Mouse (Mus musculus) thymus, adult 2 months (tissue): Measurements from ENCODE around the gene Adat3. TPM values are rescaled to one million over a fixed set of nuclear protein-coding genes. Genes with fewer than 3 reads are reported as not detected.

Source experiments
- DNase-seq: peaks from one replicate; pipeline ENCODE4 v3.0.0; 2021
- H3K27ac ChIP-seq: fragments of 200-500 bp; 2 replicates; pipeline ENCODE4 v1.5.1; 2012; ENCODE audit warnings: low read length, control low read depth; ENCODE audit not compliant: control insufficient read depth, insufficient read depth
- H3K27me3 ChIP-seq: fragments of 200-500 bp; 2 replicates; pipeline ENCODE4 v1.6.1; 2012; ENCODE audit warnings: mild to moderate bottlenecking, low read length, moderate library complexity, mixed read lengths; ENCODE audit not compliant: control insufficient read depth, insufficient read depth
- H3K36me3 ChIP-seq: fragments of 200-500 bp; 2 replicates; pipeline ENCODE4 v1.6.1; 2012; ENCODE audit warnings: mild to moderate bottlenecking, low read length, moderate library complexity; ENCODE audit not compliant: control insufficient read depth, insufficient read depth
- H3K4me1 ChIP-seq: fragments of 200-500 bp; replicated peaks from 2 replicates; pipeline ENCODE4 v1.6.1; 2012; ENCODE audit warnings: low read length; ENCODE audit not compliant: control insufficient read depth, insufficient read depth
- H3K4me3 ChIP-seq: fragments of 200-500 bp; 2 replicates; pipeline ENCODE4 v1.5.1; 2012; ENCODE audit warnings: mild to moderate bottlenecking, low read length, control low read depth, moderate library complexity; ENCODE audit not compliant: control insufficient read depth, insufficient read depth
- CTCF ChIP-seq: fragments of 200-500 bp; IDR thresholded peaks from 2 replicates; pipeline ENCODE4 v1.5.1; 2012; ENCODE audit warnings: mild to moderate bottlenecking, control low read depth, low read length, moderate library complexity, borderline replicate concordance; ENCODE audit not compliant: control insufficient read depth, poor library complexity, insufficient read depth; ENCODE audit errors: extremely low read depth
- POLR2A ChIP-seq: fragments of 200-500 bp; IDR thresholded peaks from 2 replicates; pipeline ENCODE4 v1.6.1; 2012; ENCODE audit warnings: mild to moderate bottlenecking, low read length, control low read depth, moderate library complexity; ENCODE audit not compliant: control insufficient read depth, poor library complexity, insufficient read depth; ENCODE audit errors: extremely low read depth
- WGBS: fragments of 180-500 bp; shearing (Covaris S2); methylation state at CpG from one replicate; pipeline ENCODE4 v1.1.7; 2018; 5-methylcytosine and 5-hydroxymethylcytosine counted together
- polyA plus RNA-seq: library from polyadenylated mRNA; depleted of rRNA; stranded (reverse); fragments of >200 nt; gene quantifications from 2 replicates; pipeline ENCODE4 v1.2.3, GENCODE M21; 2012

Adat3 gene
- polyA plus RNA-seq, 1 experiment: 42.9 TPM

GRCm38 (mm10) chr10:80621940-80622660, 19.4 kb downstream of the Adat3 start:
- Histone ChIP-seq H3K27me3 (no peaks in the 10 kb centered on the region), H3K36me3 (no peaks in the 10 kb centered on the region), H3K27ac (peak overlapping the region; percentile 57), H3K4me1 (peaks cover 32% of the 10 kb centered on the region), H3K4me3 (peak overlapping the region; percentile 62)
- under 1% methylated on average over 64 of the region's 64 CpGs for WGBS
- TF ChIP-seq POLR2A (no peak), CTCF (no peak)
- DNase-seq: peak; percentile 99

GRCm38 (mm10) chr10:80622661-80623456, 20.2 kb downstream of the Adat3 start, which contains the start of gene Csnk1g2:
Csnk1g2 (plus strand) TSS chr10:80622838.
- H3K4me3 ChIP-seq: peak within 1 kb of the TSS; percentile 89
- peaks cover 36% of the 10 kb centered on the region for H3K4me1 ChIP-seq
- peak; percentile 78 for DNase-seq
- TF ChIP-seq POLR2A (peak; percentile 94), CTCF (no peak)
- 3% methylated on average over 85 of the region's 85 CpGs for whole genome bisulfite sequencing
- H3K27me3 ChIP-seq: no peaks in the 10 kb centered on the region
- peak within 1 kb of the TSS; percentile 99 for H3K27ac ChIP-seq
- H3K36me3 ChIP-seq: no peaks in the 10 kb centered on the region

GRCm38 (mm10) chr10:80623457-80624191, 20.9 kb downstream of the Adat3 start:
- Histone ChIP-seq H3K36me3 (no peaks in the 10 kb centered on the region), H3K4me1 (peaks cover 39% of the 10 kb centered on the region), H3K27me3 (no peaks in the 10 kb centered on the region), H3K27ac (peak overlapping the region; percentile 99), H3K4me3 (peak overlapping the region; percentile 89)
- TF ChIP-seq CTCF: no peak
- TF ChIP-seq POLR2A: peak; percentile 61
- peak; percentile 88 for DNase-seq
- 1% methylated on average over 15 of the region's 15 CpGs for WGBS

GRCm38 (mm10) chr10:80625764-80626163, 23.1 kb downstream of the Adat3 start:
- WGBS: 84% methylated on average over 4 of the region's 4 CpGs
- H3K27ac ChIP-seq: no peak overlapping the region
- no peaks in the 10 kb centered on the region for H3K27me3 ChIP-seq
- H3K4me3 ChIP-seq: no peak overlapping the region
- no peak for DNase-seq
- H3K4me1 ChIP-seq: peaks cover 59% of the 10 kb centered on the region
- H3K36me3 ChIP-seq: no peaks in the 10 kb centered on the region
- TF ChIP-seq POLR2A (no peak), CTCF (no peak)

- 75% methylated on average over 2 of the region's 2 CpGs for WGBS
- TF ChIP-seq POLR2A (no peak), CTCF (no peak)
- H3K4me3 ChIP-seq: no peak overlapping the region
- no peak overlapping the region for H3K27ac ChIP-seq
- no peak for DNase-seq
- H3K4me1 ChIP-seq: peaks cover 55% of the 10 kb centered on the region
- H3K27me3 ChIP-seq: no peaks in the 10 kb centered on the region
- H3K36me3 ChIP-seq: no peaks in the 10 kb centered on the region
Observed at GRCm38 (mm10) chr10:80627685-80628084, 25.0 kb downstream of the Adat3 start.

GRCm38 (mm10) chr10:80628925-80629324, 26.2 kb downstream of the Adat3 start:
- Histone ChIP-seq H3K4me3 (no peak overlapping the region), H3K36me3 (peaks cover 3% of the 10 kb centered on the region), H3K27me3 (no peaks in the 10 kb centered on the region), H3K27ac (no peak overlapping the region), H3K4me1 (peaks cover 51% of the 10 kb centered on the region)
- TF ChIP-seq CTCF (no peak), POLR2A (no peak)
- 12% methylated on average over 9 of the region's 9 CpGs for WGBS
- no peak for DNase-seq
